Mouse (Mus musculus) layer of hippocampus, adult 9-10 months (tissue): Measurements from ENCODE around the gene Rabl2.

ENCODE experiments used
- DNase-seq: peaks from one replicate; pipeline ENCODE4 v3.0.0; 2022; ENCODE audit warnings: low spot score

The Rabl2 gene

GRCm38 (mm10) chr15:89591723-89592455 is at the start of gene Rabl2:
Rabl2 (minus strand) TSS chr15:89591923.
- DNase-seq: peak; percentile 43

GRCm38 (mm10) chr15:89623626-89623959 is 31.9 kb upstream of the Rabl2 start:
- DNase-seq: peak; percentile 71

- DNase-seq: no peak
Observed at GRCm38 (mm10) chr15:89622959-89623625, 31.4 kb upstream of the Rabl2 start.

- peak; percentile 25 for DNase-seq
Observed at GRCm38 (mm10) chr15:89622312-89622958, 30.7 kb upstream of the Rabl2 start.

- DNase-seq: no peak
Observed at GRCm38 (mm10) chr15:89607888-89608287, 16.2 kb upstream of the Rabl2 start.

GRCm38 (mm10) chr15:89607480-89607879 is 15.8 kb upstream of the Rabl2 start:
- no peak for DNase-seq

GRCm38 (mm10) chr15:89605822-89606570 is 14.3 kb upstream of the Rabl2 start:
- no peak for DNase-seq

GRCm38 (mm10) chr15:89592548-89592947 is 825 bp upstream of the Rabl2 start:
- no peak for DNase-seq

- no peak for DNase-seq
Observed at GRCm38 (mm10) chr15:89591317-89591716, 406 bp downstream of the Rabl2 start.

GRCm38 (mm10) chr15:89589146-89589545 is 2.6 kb downstream of the Rabl2 start:
- DNase-seq: no peak

- no peak for DNase-seq
Observed at GRCm38 (mm10) chr15:89585631-89586030, 6.1 kb downstream of the Rabl2 start.

- no peak for DNase-seq
Observed at GRCm38 (mm10) chr15:89585101-89585500, 6.6 kb downstream of the Rabl2 start.

- DNase-seq: no peak
Observed at GRCm38 (mm10) chr15:89582494-89582893, 9.2 kb downstream of the Rabl2 start.

- DNase-seq: no peak
Observed at GRCm38 (mm10) chr15:89572147-89572546, 19.6 kb downstream of the Rabl2 start.

GRCm38 (mm10) chr15:89568114-89568513 is 23.6 kb downstream of the Rabl2 start, which contains the start of gene Acr:
Acr (plus strand) TSS chr15:89568326.
- no peak for DNase-seq

- DNase-seq: no peak
Observed at GRCm38 (mm10) chr15:89559202-89559731, 32.5 kb downstream of the Rabl2 start.

- DNase-seq: no peak
Observed at GRCm38 (mm10) chr15:89557996-89558390, 33.7 kb downstream of the Rabl2 start.

- DNase-seq: no peak
Observed at GRCm38 (mm10) chr15:89557179-89557995, 34.3 kb downstream of the Rabl2 start.

GRCm38 (mm10) chr15:89556401-89557178 is 35.1 kb downstream of the Rabl2 start:
- DNase-seq: no peak

GRCm38 (mm10) chr15:89555591-89555990 is 36.1 kb downstream of the Rabl2 start:
- DNase-seq: no peak
